Comparison of ENCODE assay signal across 8 mouse cellular contexts in the genomic region with DNA sequence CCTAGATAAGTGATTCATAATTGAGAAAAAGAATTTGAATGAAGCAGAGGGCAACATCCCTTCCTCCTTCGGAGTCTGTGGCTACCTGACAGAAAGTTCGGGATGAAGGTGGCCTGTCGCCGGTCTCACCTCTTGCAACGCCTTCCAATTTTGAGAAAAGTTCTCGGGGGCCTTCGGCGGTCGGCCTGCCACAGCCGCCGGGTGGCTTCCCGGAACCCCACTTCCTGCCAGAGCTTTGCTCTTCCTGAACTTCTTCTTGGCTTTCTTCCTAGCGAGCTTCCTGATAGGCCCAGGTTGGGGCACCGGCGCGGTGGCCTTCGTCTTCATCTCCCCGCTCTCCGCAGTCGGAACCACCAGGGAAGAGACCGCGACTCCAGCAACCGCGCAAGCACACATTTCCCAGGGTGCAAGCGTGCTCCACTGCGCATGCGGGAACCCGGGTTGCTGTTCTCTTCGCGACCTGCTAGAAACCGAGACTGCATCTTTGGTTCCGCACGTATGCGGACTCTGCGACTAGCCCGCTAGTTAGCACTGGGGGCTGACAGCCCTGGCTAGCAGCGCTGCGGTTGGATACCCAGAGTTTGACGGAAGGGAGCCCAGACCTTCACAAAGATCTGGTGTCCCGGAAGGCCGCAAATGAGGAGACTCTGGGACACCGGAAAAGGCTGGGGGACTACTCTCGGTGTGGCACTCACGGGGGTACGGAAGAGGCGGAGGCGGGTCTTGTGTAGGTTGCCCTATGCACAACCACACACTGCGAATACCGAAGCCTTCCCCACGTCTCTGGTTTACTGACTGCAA. TPM values are rescaled to one million over a fixed set of nuclear protein-coding genes. Genes with fewer than 3 reads are reported as not detected.
DNase-seq lines count a peak whose midpoint lies in the region; ATAC-seq and TF ChIP-seq lines count a peak whose summit lies in the region.

A gene (minus strand): TSS at position 464 of the 801 bp plus-strand sequence.

- TF ChIP-seq CTCF in ES-Bruce4 (IDR thresholded peaks at IDR 0.05; ENCODE audit: low read depth, low read length): no peak

- DNase-seq in forebrain, embryonic 14.5 days (ENCODE audit: low spot score): peak; percentile 98
- DNase-seq in heart, postnatal 14 days: peak; percentile 94
- peak; percentile 92 for DNase-seq in layer of hippocampus, adult 11-12 months (ENCODE audit: low spot score)
- DNase-seq in lung, adult 18-20 months: peak; percentile 90 to 92
- peak; percentile 93 for DNase-seq in testis, postnatal 14 days (ENCODE audit: low spot score)

- H3K9ac ChIP-seq in ES-Bruce4 (ENCODE audit: low read depth, poor library complexity, severe bottlenecking): peak within 1 kb of the TSS; percentile 73
- H3K9ac ChIP-seq in forebrain, embryonic 14.5 days (ENCODE audit: low read length): peak within 1 kb of the TSS; percentile 88
- H3K9ac ChIP-seq in neural tube, embryonic 15.5 days (replicated peaks): peak within 1 kb of the TSS; percentile 61

- intact Hi-C loops in heart, postnatal 14 days (cut with DNase I): loop anchor here (2.0 to 10.0 kb wide), 3 partner anchors 45 to 319 kb away; a partner anchor contains a TSS

- TF ChIP-seq EP300 in ES-Bruce4 (IDR thresholded peaks at IDR 0.05; ENCODE audit: insufficient read depth, low read depth, low read length): no peak

- H3K4me1 ChIP-seq in ES-Bruce4 (ENCODE audit: control insufficient read depth, insufficient read depth, low read length): no peaks in the 10 kb centered on the region
- peaks cover 10% of the 10 kb centered on the region for H3K4me1 ChIP-seq in forebrain, embryonic 14.5 days (ENCODE audit: control insufficient read depth, insufficient read depth, low read length)
- H3K4me1 ChIP-seq in neural tube, embryonic 15.5 days: peaks cover 37% of the 10 kb centered on the region

- WGBS in forebrain, embryonic 14.5 days: under 1% methylated on average over 50 of the region's 50 CpGs
- under 1% methylated on average over 50 of the region's 50 CpGs for WGBS in neural tube, embryonic 15.5 days

- peak within 1 kb of the TSS; percentile 80 for H3K4me2 ChIP-seq in forebrain, embryonic 14.5 days (ENCODE audit: low read length)
- H3K4me2 ChIP-seq in neural tube, embryonic 15.5 days: peak within 1 kb of the TSS; percentile 62

- peak; percentile 50 for TF ChIP-seq POLR2A in ES-Bruce4 (IDR thresholded peaks at IDR 0.05; ENCODE audit: insufficient read depth, low read length)

- H3K27ac ChIP-seq in ES-Bruce4 (ENCODE audit: insufficient read depth, low read length): peak within 1 kb of the TSS; percentile 52
- peak within 1 kb of the TSS; percentile 97 for H3K27ac ChIP-seq in forebrain, embryonic 14.5 days (ENCODE audit: low read depth, low read length)
- peak within 1 kb of the TSS; percentile 95 for H3K27ac ChIP-seq in neural tube, embryonic 15.5 days (replicated peaks)

- H3K4me3 ChIP-seq in ES-Bruce4 (ENCODE audit: low read depth, low read length): peak within 1 kb of the TSS; percentile 92
- peak within 1 kb of the TSS; percentile 67 for H3K4me3 ChIP-seq in forebrain, embryonic 14.5 days (ENCODE audit: low read depth, low read length)
- H3K4me3 ChIP-seq in neural tube, embryonic 15.5 days (replicated peaks): peak within 1 kb of the TSS; percentile 59

- H3K27me3 ChIP-seq in ES-Bruce4 (ENCODE audit: control insufficient read depth, insufficient read depth, low read length, poor library complexity, severe bottlenecking): no peaks in the 10 kb centered on the region
- no peaks in the 10 kb centered on the region for H3K27me3 ChIP-seq in forebrain, embryonic 14.5 days (replicated peaks; ENCODE audit: control insufficient read depth, insufficient read depth, low read length)
- no peaks in the 10 kb centered on the region for H3K27me3 ChIP-seq in neural tube, embryonic 15.5 days (replicated peaks)

- peaks cover 17% of the 10 kb centered on the region for H3K36me3 ChIP-seq in ES-Bruce4 (ENCODE audit: control insufficient read depth, insufficient read depth, low read length, poor library complexity, severe bottlenecking)
- H3K36me3 ChIP-seq in forebrain, embryonic 14.5 days (ENCODE audit: control insufficient read depth, insufficient read depth, low read length): peaks cover 22% of the 10 kb centered on the region
- peaks cover 14% of the 10 kb centered on the region for H3K36me3 ChIP-seq in neural tube, embryonic 15.5 days

- no peaks in the 10 kb centered on the region for H3K9me3 ChIP-seq in ES-Bruce4 (replicated peaks; ENCODE audit: control insufficient read depth, insufficient read depth, low read length, poor library complexity, severe bottlenecking)
- no peaks in the 10 kb centered on the region for H3K9me3 ChIP-seq in forebrain, embryonic 14.5 days (replicated peaks; ENCODE audit: control insufficient read depth, low read length)
- H3K9me3 ChIP-seq in neural tube, embryonic 15.5 days (replicated peaks): no peaks in the 10 kb centered on the region

- peak; percentile 88 for ATAC-seq in cerebellum, adult (ENCODE audit: insufficient number of reproducible peaks, low FRiP score, low TSS enrichment)
- peak; percentile 97 for ATAC-seq in forebrain, embryonic 14.5 days
- peak; percentile 96 for ATAC-seq in neural tube, embryonic 15.5 days (ENCODE audit: low FRiP score)

RNA-seq across cellular contexts. Expression of the gene that starts here (rescaled TPM):
- 58.6 and 62.4 TPM in 2 replicates for polyA plus RNA-seq in ES-Bruce4 (2011; ENCODE audit: insufficient read depth, insufficient read length, low read depth, missing spikeins)
- 36.7 and 40.7 TPM in 2 replicates for polyA plus RNA-seq in forebrain, embryonic 14.5 days (2014; fragmentation: Nextera tagmentation; extraction: Ambion mirVana)
- 10 to 100 TPM; 13.6 to 16.4 TPM for total RNA-seq in heart, postnatal 14 days (2021)
- 38.0 and 39.2 TPM in 2 replicates for polyA plus RNA-seq in neural tube, embryonic 15.5 days (2015; fragmentation: Nextera tagmentation; extraction: Ambion mirVana)

Comparison
In these comparisons a context has a peak if more than half of its experiments do, and no peak if none do; other contexts are left out.
1. Peak in every context shown above with its lines: DNase-seq, ATAC-seq, H3K4me3 ChIP-seq and H3K27ac ChIP-seq.